Mouse (Mus musculus): ENCODE data around the gene Gm8909. TPM values are rescaled to one million over a fixed set of nuclear protein-coding genes. Genes with fewer than 3 reads are reported as not detected.
A peak's percentile ranks its signal among the peaks of the same experiment; 100 is the strongest.
"Not testable (repeated sequence)": the region's sequence is repeated elsewhere in the genome, so short reads cannot be mapped to it uniquely, and the experiment has no call there.

Gene Gm8909
- polyA plus RNA-seq, 1 experiment from 2014 or later = not detected

GRCm38 (mm10) chr17:36157782-36158181, 10.6 kb downstream of the Gm8909 start:
- H3K9ac ChIP-seq; H3K36me3 ChIP-seq; H3K4me1 ChIP-seq (replicated peaks); ATAC-seq (ENCODE audit: low read depth); H3K9me3 ChIP-seq; H3K27ac ChIP-seq (replicated peaks): not testable (repeated sequence)
- peak overlapping the region; percentile 24 for H3K4me3 ChIP-seq
- H3K27me3 ChIP-seq = peaks cover 96% of the 10 kb centered on the region
- WGBS = under 1% methylated on average over 36 of the region's 36 CpGs
- peak overlapping the region; percentile 47 for H3K4me2 ChIP-seq

GRCm38 (mm10) chr17:36154271-36155149, 13.8 kb downstream of the Gm8909 start:
- Histone ChIP-seq H3K4me3 (no peak overlapping the region), H3K27me3 (peaks cover 81% of the 10 kb centered on the region), H3K9me3 (no peaks in the 10 kb centered on the region), H3K4me1 (replicated peaks) (no peaks in the 10 kb centered on the region; the same call in 1 of the 2 replicates), H3K9ac (no peak overlapping the region), H3K36me3 (no peaks in the 10 kb centered on the region), H3K4me2 (no peak overlapping the region), H3K27ac (replicated peaks) (no peak overlapping the region)
- no peak for ATAC-seq (ENCODE audit: low read depth)
- 12% methylated on average over 3 of the region's 3 CpGs for WGBS

GRCm38 (mm10) chr17:36151200-36151599, 17.1 kb downstream of the Gm8909 start:
- not testable (repeated sequence) for H3K4me3 ChIP-seq; H3K9me3 ChIP-seq; H3K36me3 ChIP-seq; ATAC-seq (ENCODE audit: low read depth); H3K9ac ChIP-seq; H3K27ac ChIP-seq (replicated peaks); H3K4me2 ChIP-seq; H3K4me1 ChIP-seq (replicated peaks)
- H3K27me3 ChIP-seq = peaks cover 74% of the 10 kb centered on the region
- 44% methylated on average over 4 of the region's 4 CpGs for WGBS

GRCm38 (mm10) chr17:36148468-36148867, 19.9 kb downstream of the Gm8909 start:
- H3K4me2 ChIP-seq; H3K9me3 ChIP-seq; H3K27ac ChIP-seq (replicated peaks); H3K36me3 ChIP-seq; H3K9ac ChIP-seq; ATAC-seq (ENCODE audit: low read depth); H3K4me1 ChIP-seq (replicated peaks); H3K4me3 ChIP-seq: not testable (repeated sequence)
- H3K27me3 ChIP-seq = peaks cover 71% of the 10 kb centered on the region
- 80% methylated on average over 5 of the region's 5 CpGs for WGBS

GRCm38 (mm10) chr17:36146937-36147336, 21.4 kb downstream of the Gm8909 start:
- H3K27ac ChIP-seq (replicated peaks); ATAC-seq (ENCODE audit: low read depth); H3K4me3 ChIP-seq; H3K4me1 ChIP-seq (replicated peaks); H3K36me3 ChIP-seq; H3K9me3 ChIP-seq; H3K4me2 ChIP-seq; H3K9ac ChIP-seq: not testable (repeated sequence)
- H3K27me3 ChIP-seq = peaks cover 70% of the 10 kb centered on the region
- WGBS = 81% methylated on average over 1 of the region's 1 CpGs

- peak overlapping the region; percentile 31 for H3K4me3 ChIP-seq
- peak overlapping the region; percentile 55 for H3K4me2 ChIP-seq
- H3K27ac ChIP-seq (replicated peaks); H3K4me1 ChIP-seq (replicated peaks); H3K9me3 ChIP-seq; H3K36me3 ChIP-seq; ATAC-seq (ENCODE audit: low read depth); H3K9ac ChIP-seq: not testable (repeated sequence)
- peaks cover 75% of the 10 kb centered on the region for H3K27me3 ChIP-seq
- WGBS = under 1% methylated on average over 13 of the region's 13 CpGs
Measured at GRCm38 (mm10) chr17:36145861-36146156, 22.5 kb downstream of the Gm8909 start.

- H3K27me3 ChIP-seq = peaks cover 75% of the 10 kb centered on the region
- peak overlapping the region; percentile 55 for H3K4me2 ChIP-seq
- H3K9ac ChIP-seq = peak overlapping the region; percentile 26; the same call in 1 of the 2 replicates
- WGBS = 2% methylated on average over 67 of the region's 78 CpGs
- H3K27ac ChIP-seq (replicated peaks) = no peak overlapping the region
- H3K9me3 ChIP-seq = no peaks in the 10 kb centered on the region
- ATAC-seq (ENCODE audit: low read depth) = peak; percentile 72; the same call in 1 of the 2 replicates
- H3K4me3 ChIP-seq = peak overlapping the region; percentile 31
- H3K4me1 ChIP-seq (replicated peaks) = peaks cover 10% of the 10 kb centered on the region
- no peaks in the 10 kb centered on the region for H3K36me3 ChIP-seq
Measured at GRCm38 (mm10) chr17:36145111-36145860, 23.1 kb downstream of the Gm8909 start.

GRCm38 (mm10) chr17:36136299-36136848, 32.0 kb downstream of the Gm8909 start:
- not testable (repeated sequence) for ATAC-seq (ENCODE audit: low read depth)
- peaks cover 38% of the 10 kb centered on the region for H3K27me3 ChIP-seq

GRCm38 (mm10) chr17:36135421-36136231, 32.7 kb downstream of the Gm8909 start:
- not testable (repeated sequence) for H3K4me2 ChIP-seq; H3K4me3 ChIP-seq; H3K36me3 ChIP-seq; H3K4me1 ChIP-seq (replicated peaks); ATAC-seq (ENCODE audit: low read depth); H3K27ac ChIP-seq (replicated peaks); H3K9me3 ChIP-seq; H3K9ac ChIP-seq
- H3K27me3 ChIP-seq = peaks cover 31% of the 10 kb centered on the region

More at GRCm38 (mm10) chr17:36136299-36136848, 32.0 kb downstream of the Gm8909 start:
- H3K4me3 ChIP-seq; H3K4me1 ChIP-seq (replicated peaks); H3K4me2 ChIP-seq; H3K9me3 ChIP-seq; H3K36me3 ChIP-seq; H3K27ac ChIP-seq (replicated peaks); H3K9ac ChIP-seq: not testable (repeated sequence)
- 79% methylated on average over 1 of the region's 1 CpGs for WGBS

GRCm38 (mm10) chr17:36131516-36132265, 36.6 kb downstream of the Gm8909 start:
- Histone ChIP-seq H3K27ac (replicated peaks) (no peak overlapping the region), H3K27me3 (peaks cover 23% of the 10 kb centered on the region), H3K9me3 (no peaks in the 10 kb centered on the region), H3K4me2 (no peak overlapping the region), H3K9ac (no peak overlapping the region), H3K4me3 (no peak overlapping the region), H3K4me1 (replicated peaks) (no peaks in the 10 kb centered on the region), H3K36me3 (no peaks in the 10 kb centered on the region)
- no peak for ATAC-seq (ENCODE audit: low read depth)
- WGBS = 75% methylated on average over 5 of the region's 5 CpGs
